Mouse (Mus musculus) cerebellum, adult 2 months (tissue): ENCODE data around the gene Olfr710.

ENCODE experiments used
- CTCF ChIP-seq: fragments of 200-500 bp; IDR thresholded peaks from 2 replicates; pipeline ENCODE4 v1.5.1; 2011; ENCODE audit warnings: low read depth, mild to moderate bottlenecking, control low read depth, low read length, moderate library complexity, borderline replicate concordance; ENCODE audit not compliant: insufficient read depth
- POLR2A ChIP-seq: fragments of 200-500 bp; IDR thresholded peaks from 2 replicates; pipeline ENCODE4 v1.6.1; 2011; ENCODE audit warnings: low read length, control low read depth, borderline replicate concordance; ENCODE audit not compliant: insufficient read depth

DNA sequence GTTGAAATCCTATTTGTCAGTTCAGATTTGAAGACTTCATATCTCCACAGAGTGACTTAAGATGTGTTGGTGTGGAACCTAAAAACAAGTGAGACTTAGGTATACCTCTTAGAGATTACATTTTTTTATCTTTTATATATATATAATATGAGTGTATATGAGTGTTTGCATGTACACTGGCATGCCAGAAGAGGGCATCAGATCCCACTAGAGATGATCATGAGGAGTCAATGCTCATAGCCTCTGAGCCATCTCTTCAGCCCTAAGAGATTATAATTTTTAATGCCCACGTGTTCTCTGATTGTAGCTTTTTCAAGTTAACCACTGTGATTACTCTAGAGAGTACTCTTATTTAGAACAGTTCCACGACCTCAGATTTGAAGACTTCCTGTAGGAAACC, 40.4 kb downstream of the Olfr710 start, which contains the start of gene Olfr1532-ps1:
- TF ChIP-seq CTCF: no peak
- no peak for TF ChIP-seq POLR2A
